Mouse (Mus musculus) mesoderm, embryonic 11.5 days (tissue): ENCODE measurements at regions not wholly inside any gene's neighbourhood (a gene's known extent, or its start where the extent isn't known, plus 50 kb on each side); places are given as distances from the start of the nearest gene placed in this dataset.

Experiments used
- DNase-seq: peaks from one replicate; pipeline ENCODE4 v3.0.0-alpha.2; 2012; ENCODE audit warnings: low read depth, low spot score

DNA sequence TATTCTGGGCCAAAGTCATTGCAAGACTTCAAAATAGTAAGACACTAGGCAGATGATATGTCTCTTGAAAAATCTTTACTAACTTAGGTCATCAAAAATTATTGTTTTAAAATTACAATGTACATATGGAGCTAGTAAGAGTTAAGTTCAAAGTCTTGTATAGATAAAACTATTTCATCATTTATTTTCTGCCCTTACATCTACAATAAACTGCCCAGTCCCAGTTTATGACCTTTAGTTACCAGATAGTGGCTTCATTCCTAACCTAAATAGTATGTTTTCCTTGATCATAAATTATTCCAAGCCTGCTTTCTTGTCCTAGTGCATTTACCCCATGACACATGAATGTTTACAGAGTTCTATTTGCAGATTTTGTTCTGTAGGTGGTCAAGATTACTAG is 72.9 kb downstream of the Manea start:
- no peak for DNase-seq

DNA sequence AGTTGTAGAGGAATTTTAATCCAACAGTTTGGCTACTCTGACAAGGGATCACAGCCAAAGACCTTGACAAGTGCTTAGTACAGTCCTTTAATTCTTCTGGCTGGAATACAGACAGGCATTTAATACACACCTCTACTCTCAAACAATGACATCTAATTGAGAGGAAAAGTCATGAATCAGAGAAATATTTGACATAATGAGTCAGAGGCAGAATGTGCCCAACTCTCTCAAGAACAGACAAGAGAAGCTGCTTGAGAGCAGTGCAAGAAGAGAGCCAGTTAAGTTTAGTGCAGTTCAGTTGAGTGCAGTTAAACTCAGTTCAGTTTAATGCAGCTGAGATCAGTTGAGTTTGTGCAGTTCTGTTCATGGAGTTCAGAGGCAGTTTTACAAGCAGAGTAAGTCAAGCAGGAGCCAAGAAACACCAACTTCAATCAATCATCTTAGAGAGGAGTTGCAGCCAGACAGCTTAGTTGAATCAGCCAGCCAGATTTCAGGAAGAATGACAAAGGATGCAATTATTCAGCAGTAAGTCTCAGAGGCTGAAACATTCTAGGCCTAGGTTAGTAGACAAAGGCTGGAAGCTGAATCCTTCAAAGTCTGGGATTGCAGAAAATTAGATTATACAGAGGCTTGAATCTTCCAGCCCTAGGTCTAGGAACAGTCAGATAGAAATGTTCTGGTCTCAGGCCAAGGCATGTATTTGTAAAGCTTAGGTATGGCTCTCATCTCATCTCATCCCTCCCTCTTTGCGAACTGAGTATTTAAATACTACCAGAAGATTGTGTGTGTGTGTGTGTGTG is 87.3 kb downstream of the Manea start:
- DNase-seq, result no peak

DNA sequence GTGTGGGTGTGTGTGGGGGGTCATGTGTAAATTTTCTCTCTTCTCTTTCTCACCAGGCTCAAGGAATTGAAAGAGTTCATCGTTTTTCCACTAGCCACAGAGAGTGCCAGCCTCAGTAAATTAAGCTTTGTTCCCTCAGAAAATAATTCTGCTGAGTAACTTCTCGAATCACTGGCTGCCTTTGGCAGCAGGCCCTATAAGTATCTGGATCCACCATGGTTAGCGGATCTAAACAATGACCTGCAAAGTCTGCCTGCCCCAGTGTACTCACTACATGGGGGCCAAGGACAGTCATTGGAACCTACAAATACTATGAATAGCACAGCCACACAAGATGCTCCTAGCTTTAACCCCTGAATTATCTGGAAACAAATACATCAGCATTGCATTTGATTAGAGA is 90.8 kb downstream of the Manea start:
- no peak for DNase-seq

DNA sequence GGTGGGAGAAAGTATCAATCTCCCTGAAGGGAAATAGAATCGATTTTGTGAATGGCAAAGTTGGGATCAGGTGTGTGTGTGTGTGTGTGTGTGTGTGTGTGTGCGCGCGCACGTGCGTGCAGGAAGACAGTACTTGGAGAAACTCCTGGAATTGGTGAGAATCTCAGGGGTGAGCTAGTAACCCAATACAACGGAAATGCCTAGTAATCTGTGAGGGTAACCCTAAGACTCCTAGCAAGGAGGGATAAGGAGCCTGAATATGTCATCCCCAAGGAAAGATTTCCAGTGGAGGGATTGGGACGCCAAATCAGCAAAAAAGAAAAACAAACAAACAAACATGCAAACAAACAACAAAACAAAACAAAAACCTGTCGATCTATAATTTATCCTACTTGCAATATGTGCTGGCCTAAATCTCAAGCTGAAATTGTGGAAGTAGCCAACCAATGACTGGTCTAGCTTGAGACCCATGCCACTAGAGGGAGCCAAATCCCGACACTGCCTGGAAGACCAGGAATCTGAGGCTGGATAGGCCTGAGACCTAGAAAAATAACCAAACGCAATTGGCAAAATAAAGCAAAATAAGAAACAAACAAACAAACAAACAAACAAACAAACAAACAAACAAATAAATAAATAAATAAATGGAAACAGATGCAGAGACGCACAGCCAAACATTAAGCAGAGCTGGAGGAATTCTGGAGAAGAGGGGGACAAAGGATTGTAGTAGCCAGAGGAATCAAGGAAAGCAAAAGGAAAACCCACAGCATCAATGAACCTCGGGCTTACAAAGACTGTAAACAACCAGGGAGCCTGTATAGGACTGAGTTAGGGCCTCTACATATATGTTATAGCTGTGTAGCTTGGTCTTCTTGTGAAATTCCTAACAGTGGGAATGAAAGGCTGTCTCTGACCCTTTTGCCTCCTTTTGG is 98.5 kb downstream of the Manea start:
- peak; percentile 78 for DNase-seq

DNA sequence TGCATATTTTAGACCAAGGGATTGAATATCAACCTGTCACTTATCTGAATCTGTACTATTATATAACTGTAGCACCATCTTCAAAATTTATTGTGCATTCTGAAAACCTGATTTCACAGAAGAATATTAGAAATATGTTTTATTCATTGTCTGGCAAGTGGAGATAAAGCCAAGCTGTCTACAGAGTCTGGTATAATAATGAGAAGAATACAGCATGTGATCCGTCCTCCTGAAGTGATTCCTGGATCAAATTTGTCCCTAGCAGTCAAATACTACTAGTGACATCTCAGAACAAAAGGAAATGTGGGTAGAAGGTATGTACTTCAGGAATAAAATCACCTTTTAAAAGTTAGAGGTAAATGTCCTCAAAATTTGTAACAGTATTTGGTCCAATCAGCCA is 123.4 kb downstream of the Manea start:
- no peak for DNase-seq
